Mouse (Mus musculus): ENCODE results near the gene Ppp1r11. TPM values are rescaled to one million over a fixed set of nuclear protein-coding genes. Genes with fewer than 3 reads are reported as not detected.

The Ppp1r11 gene
- total RNA-seq, 2 experiments from 2014 or later: 91.8 to 102 TPM

GRCm38 (mm10) chr17:36920239-36920638, 31.3 kb downstream of the Ppp1r11 start:
- peak; percentile 78 to 84 for DNase-seq

- DNase-seq: peak; percentile 62 to 81
Observed at GRCm38 (mm10) chr17:36915076-36915475, 36.5 kb downstream of the Ppp1r11 start.

- peak; percentile 80 to 88 for DNase-seq
Observed at GRCm38 (mm10) chr17:36914108-36914507, 37.4 kb downstream of the Ppp1r11 start.

- DNase-seq: no peak
Observed at GRCm38 (mm10) chr17:36912031-36912430, 39.5 kb downstream of the Ppp1r11 start.

- no peak for DNase-seq
Observed at GRCm38 (mm10) chr17:36909802-36910201, 41.7 kb downstream of the Ppp1r11 start.

GRCm38 (mm10) chr17:36908235-36908634, 43.3 kb downstream of the Ppp1r11 start:
- no peak for DNase-seq

GRCm38 (mm10) chr17:36903651-36904050, 47.9 kb downstream of the Ppp1r11 start:
- DNase-seq: peak in 1 of 2 experiments; percentile 7

- DNase-seq: no peak
Observed at GRCm38 (mm10) chr17:36900691-36901090, 50.9 kb downstream of the Ppp1r11 start.

GRCm38 (mm10) chr17:36900001-36900400, 51.5 kb downstream of the Ppp1r11 start:
- no peak for DNase-seq

- no peak for DNase-seq
Observed at GRCm38 (mm10) chr17:36899376-36899775, 52.2 kb downstream of the Ppp1r11 start.

Other genes starting within 250 kb of the Ppp1r11 start
- gene H2-M10.5, start 178.8 kb downstream of the Ppp1r11 start, total RNA-seq (2021): not detected
- not detected for gene H2-M10.6, start 139.6 kb downstream of the Ppp1r11 start, total RNA-seq (2021)
- 10 to 100 TPM; 57.8 to 61.3 TPM for gene Trim26, start 114.6 kb downstream of the Ppp1r11 start, total RNA-seq (2021)
- under 1 TPM in 1 of 2 experiments, not detected in 1; 0.16 TPM for gene Trim15, start 84.5 kb downstream of the Ppp1r11 start, total RNA-seq (2021)
- gene Trim10, start 82.2 kb downstream of the Ppp1r11 start, total RNA-seq (2021): under 1 TPM; 0.20 to 0.43 TPM
- under 1 TPM; 0.23 to 0.40 TPM for gene Trim40, start 61.6 kb downstream of the Ppp1r11 start, total RNA-seq (2021)
- gene Trim31, start 53.6 kb downstream of the Ppp1r11 start, total RNA-seq (2021): not detected
- gene Rnf39, start 8.8 kb downstream of the Ppp1r11 start, total RNA-seq (2021): under 1 TPM in 1 of 2 experiments, not detected in 1; 0.16 TPM
- gene Znrd1, start 6.8 kb upstream of the Ppp1r11 start, total RNA-seq (2021): 10 to 100 TPM; 44.2 to 45.0 TPM
- gene Znrd1as, start 6.9 kb upstream of the Ppp1r11 start, total RNA-seq (2021): 10 to 100 TPM in 1 of 2 experiments, 1 to 10 TPM in 1; 9.0 to 13.6 TPM
- not detected for gene 2410137M14Rik, start 29.5 kb upstream of the Ppp1r11 start, total RNA-seq (2021)
- not detected for gene H2-M5, start 37.8 kb upstream of the Ppp1r11 start, total RNA-seq (2021)
- gene Zfp57, start 49.4 kb upstream of the Ppp1r11 start, total RNA-seq (2021): 1 to 10 TPM; 1.5 to 3.3 TPM
- gene Mog, start 71.7 kb upstream of the Ppp1r11 start, total RNA-seq (2021): not detected
- gene Gabbr1, start 94.2 kb upstream of the Ppp1r11 start, total RNA-seq (2021): 10 to 100 TPM; 23.7 to 26.4 TPM
- gene Olfr90, start 136.8 kb upstream of the Ppp1r11 start, total RNA-seq (2021): not detected
- not detected for gene Olfr91, start 146.5 kb upstream of the Ppp1r11 start, total RNA-seq (2021)
- not detected for gene Olfr92, start 168.3 kb upstream of the Ppp1r11 start, total RNA-seq (2021)
- not detected for gene Olfr93, start 209.8 kb upstream of the Ppp1r11 start, total RNA-seq (2021)
- under 1 TPM in 1 of 2 experiments, not detected in 1; 0.56 TPM for gene Ubd, start 242.2 kb upstream of the Ppp1r11 start, total RNA-seq (2021)
- gene Olfr94, start 249.3 kb upstream of the Ppp1r11 start, total RNA-seq (2021): not detected